Mouse (Mus musculus) midbrain, embryonic 11.5 days (tissue): ENCODE results near the gene Gm10134. TPM values are rescaled to one million over a fixed set of nuclear protein-coding genes. Genes with fewer than 3 reads are reported as not detected.

Source experiments
- polyA plus RNA-seq: library from polyadenylated mRNA; unstranded; fragments of >200 nt; fragmentation: Nextera tagmentation; extraction: Ambion mirVana; gene quantifications from 2 replicates; pipeline ENCODE4 v1.2.1, GENCODE M21; 2014

The Gm10134 gene
- polyA plus RNA-seq, 1 experiment from 2014 or later, result not detected

Other genes with a start within 250 kb of the Gm10134 start
- gene Ppp1r26, start 59.3 kb upstream of the Gm10134 start, polyA plus RNA-seq, result 2.9 and 3.2 TPM in 2 replicates
- gene 1700007K13Rik, start 39.8 kb upstream of the Gm10134 start, polyA plus RNA-seq, result 0.99 and 1.3 TPM in 2 replicates
- gene Mrps2, start 38.0 kb upstream of the Gm10134 start, polyA plus RNA-seq, result 65.9 and 71.6 TPM in 2 replicates
- gene Gbgt1, start 9.2 kb upstream of the Gm10134 start, polyA plus RNA-seq, result 0.10 and 0.25 TPM in 2 replicates
- gene Ralgds, start 7.0 kb downstream of the Gm10134 start, polyA plus RNA-seq, result 45.8 and 48.8 TPM in 2 replicates
- gene Cel, start 57.3 kb downstream of the Gm10134 start, polyA plus RNA-seq, result 0.07 TPM in 1 of 2 replicates, not detected in the other
- 38.8 and 40.5 TPM in 2 replicates for gene Gtf3c5, start 77.7 kb downstream of the Gm10134 start, polyA plus RNA-seq
- gene Gfi1b, start 115.9 kb downstream of the Gm10134 start, polyA plus RNA-seq, result 2.8 and 3.3 TPM in 2 replicates
- 19.5 and 22.3 TPM in 2 replicates for gene Tsc1, start 135.1 kb downstream of the Gm10134 start, polyA plus RNA-seq
- gene Spaca9, start 193.6 kb downstream of the Gm10134 start, polyA plus RNA-seq, result 2.4 and 3.0 TPM in 2 replicates
- gene Ak8, start 194.1 kb downstream of the Gm10134 start, polyA plus RNA-seq, result 0.33 and 0.77 TPM in 2 replicates